Mouse (Mus musculus) heart, adult 8-10 months (tissue): ENCODE measurements around the gene Smg7. TPM values are rescaled to one million over a fixed set of nuclear protein-coding genes. Genes with fewer than 3 reads are reported as not detected.

Source experiments
- DNase-seq: peaks from one replicate; pipeline ENCODE4 v3.0.0; 2022; ENCODE audit warnings: low spot score
- total RNA-seq, 4 experiments: library from RNA; stranded (reverse); gene quantifications; 2 replicates each; pipeline ENCODE4 v1.2.4; 2022

Gene Smg7
- total RNA-seq, 4 experiments from 2014 or later, result 41.8 to 46.1 (median 43.9) TPM

DNA sequence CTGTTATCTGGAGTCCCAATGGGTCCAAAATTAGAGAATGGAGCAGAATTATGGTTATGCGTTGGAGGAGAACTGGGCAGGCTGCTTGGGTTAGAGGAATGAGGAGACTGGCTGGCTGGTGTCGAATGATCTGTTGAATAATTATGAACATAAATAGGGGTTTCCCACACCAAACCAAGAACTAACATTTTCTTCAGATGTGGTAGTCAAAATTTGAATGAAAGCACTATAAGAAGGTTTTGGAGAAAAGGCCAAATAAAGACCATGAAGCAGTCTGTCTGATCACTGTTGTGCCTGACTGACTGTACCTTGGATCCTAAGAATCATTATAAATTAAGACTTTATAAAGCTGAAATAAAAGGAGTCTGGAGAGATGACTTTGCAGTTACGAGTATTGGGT, 62.1 kb downstream of the Smg7 start:
- DNase-seq, result no peak

DNA sequence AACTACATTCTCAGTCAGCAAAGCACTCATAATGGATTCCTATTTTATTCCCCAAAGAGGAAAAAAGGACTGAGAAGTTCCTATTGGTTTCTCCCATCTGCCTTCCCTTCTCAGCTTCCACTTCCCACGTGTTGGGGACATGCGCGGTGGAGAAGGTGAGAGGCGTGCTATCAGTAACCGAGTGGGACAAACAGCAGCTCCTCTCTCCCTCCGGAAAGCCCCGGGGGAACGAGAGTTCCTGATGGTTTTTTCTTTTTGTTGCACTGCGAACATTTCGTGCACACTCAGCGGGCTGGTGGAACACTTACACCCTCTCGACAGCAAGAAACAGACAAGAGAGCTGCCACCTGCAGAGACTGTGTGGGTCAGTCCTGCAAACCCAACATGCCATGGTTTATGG, 63.6 kb downstream of the Smg7 start:
- no peak for DNase-seq

DNA sequence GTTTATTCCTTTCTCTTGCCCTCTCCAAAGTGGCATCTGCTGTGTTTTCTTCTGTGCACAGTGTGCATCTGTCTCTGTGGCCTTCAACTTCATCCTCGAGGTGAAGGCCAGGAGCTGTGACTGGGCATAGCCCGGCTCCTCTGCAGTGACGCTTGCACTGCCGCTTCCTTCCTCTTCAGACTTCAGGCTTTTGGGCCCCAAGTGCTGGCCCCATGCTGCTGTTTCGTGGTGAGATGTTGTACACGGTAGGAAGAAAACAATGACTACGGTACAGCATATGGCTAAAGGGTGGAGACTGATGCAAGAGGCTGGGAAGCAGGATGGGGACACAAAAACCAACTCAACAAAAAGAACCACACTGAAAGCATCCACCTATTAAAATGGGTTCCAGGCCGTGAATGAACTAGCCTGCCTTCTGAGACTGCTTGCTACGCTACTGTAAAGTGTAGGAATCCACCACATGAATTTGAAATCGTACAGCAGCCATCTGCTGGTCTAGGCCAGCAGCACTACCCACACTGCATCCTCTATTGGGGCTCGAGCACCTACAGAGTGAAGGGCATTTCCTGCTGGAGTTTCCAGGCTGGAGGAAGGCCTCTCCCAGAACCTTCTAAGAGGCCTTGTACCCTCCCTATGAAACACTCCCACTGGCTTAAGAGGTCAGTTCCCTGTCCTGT, 64.3 kb downstream of the Smg7 start:
- no peak for DNase-seq

DNA sequence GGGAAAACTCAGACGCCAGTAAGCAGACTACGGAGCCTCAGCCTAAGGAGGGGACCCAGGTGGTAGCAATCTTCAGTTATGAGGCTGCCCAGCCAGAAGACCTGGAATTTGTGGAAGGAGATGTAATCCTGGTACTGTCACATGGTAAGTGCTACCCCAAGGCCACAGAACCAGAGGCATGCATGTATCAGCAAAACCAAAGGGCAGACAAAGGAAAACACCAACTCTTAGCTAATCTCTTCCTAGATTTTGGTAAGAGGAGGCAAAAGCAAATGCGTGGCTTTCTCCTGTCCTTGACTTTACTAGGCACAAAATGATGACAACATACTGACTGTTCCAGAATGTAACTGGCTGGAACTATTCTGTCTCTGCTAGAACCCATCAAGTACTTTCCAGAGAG, 67.4 kb downstream of the Smg7 start:
- DNase-seq, result no peak

DNA sequence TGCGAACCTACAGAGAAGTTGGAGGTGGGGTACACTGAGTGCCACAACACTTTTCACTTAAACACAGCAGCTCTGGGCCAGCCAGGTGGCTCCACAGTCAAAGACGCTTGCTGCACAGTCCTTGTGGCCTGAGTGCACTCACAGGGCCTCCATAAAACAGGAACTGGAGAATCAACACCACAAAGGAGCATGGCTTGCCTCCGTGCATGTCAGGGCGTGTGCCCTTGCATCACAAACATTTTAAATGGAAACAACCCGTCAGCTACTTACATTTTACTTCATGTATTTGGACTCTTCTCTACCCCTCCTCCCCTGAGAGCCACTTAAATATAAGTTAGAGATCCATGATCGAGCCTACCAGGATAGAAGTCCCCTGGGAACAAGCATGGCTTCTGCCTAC, 70.1 kb downstream of the Smg7 start:
- no peak for DNase-seq

DNA sequence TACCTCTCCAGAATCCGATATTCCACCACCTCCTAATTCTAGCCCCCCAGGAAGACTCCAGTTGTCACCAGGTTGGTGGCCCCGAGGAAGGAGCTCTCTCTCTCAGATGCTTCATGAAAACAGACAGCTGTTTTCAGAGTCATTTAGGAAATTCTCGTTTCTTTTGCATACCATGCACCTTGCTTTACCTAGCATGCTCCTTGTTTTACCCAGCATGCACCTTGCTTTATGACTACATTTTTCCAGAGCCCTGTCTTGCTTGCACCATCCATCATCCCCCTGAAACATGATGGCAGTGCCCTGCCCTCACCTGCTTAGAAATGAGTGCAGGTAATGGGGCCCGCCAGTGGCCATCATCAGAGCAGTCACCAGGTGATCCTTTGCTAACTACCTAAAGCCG, 70.8 kb downstream of the Smg7 start:
- DNase-seq, result no peak

DNA sequence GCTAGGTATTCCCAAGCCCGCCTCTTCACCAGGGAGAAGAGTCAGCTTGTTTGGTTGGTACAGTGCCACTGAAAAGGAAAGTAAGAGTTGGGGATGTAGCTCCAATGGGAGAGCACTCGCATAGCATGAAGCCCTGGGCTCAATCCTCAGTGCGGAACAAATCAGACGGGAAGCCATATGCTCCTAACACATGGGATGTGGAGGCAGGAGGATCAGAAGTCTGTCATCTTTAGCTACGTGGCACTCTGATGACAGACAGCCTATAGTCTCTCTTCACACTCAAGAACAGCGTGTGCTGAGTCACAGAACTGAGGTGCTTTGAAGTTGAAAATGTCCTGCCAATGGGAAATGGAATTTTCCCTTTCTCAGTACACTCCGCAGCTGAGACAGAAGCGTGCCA, 71.4 kb downstream of the Smg7 start:
- DNase-seq, result no peak

DNA sequence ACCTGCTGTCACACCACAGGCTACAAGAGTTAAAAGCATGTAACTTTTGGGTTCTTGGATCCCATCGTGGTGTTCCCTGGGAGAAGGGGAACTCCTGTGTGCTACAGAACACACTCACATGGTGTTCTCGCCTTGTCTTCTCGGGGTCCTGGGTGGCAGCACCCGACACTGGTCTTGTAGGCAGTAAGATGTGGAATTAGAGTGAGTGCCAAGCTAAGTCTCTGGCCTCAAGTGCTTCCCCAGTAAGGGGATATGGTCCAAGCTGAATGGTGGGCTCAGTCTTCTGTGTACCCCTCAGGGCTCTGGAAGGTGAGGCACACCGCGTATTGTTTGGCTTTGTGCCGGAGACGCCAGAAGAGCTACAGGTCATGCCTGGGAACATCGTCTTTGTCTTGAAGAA, 72.4 kb downstream of the Smg7 start:
- no peak for DNase-seq

DNA sequence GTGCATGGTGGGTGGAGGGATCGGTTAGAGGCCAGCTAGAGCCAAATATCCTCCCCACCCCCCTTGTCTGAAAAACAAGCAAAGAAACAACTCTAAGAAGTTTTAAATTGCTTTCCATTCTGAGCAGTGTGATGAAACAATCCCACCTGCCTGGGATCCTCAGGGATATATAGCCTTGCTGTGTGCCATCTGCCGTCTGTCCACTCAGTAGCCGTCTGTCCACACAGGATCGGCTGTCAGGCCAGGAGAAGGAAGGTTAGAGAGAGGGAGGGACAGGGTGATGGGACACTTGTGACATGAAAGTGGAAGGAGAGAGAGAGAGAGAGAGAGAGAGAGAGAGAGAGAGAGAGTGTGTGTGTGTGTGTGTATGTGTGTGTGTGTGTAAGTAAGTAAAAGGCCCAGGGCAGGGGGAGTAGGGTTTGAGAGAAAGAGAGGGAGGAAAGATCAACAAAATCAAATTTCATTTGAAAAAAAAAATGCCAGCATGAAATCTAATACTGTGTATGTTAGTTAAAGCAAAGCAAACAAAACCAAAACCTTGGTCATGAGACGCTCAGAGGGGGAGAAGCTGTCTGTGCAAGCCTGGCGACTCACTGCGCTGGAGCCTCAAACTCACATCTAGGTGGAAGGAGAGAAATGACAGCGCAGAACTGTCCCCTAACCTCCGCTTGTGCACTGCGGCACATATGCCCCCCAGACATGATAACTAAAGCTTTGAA, 73.7 kb downstream of the Smg7 start:
- DNase-seq, result no peak

DNA sequence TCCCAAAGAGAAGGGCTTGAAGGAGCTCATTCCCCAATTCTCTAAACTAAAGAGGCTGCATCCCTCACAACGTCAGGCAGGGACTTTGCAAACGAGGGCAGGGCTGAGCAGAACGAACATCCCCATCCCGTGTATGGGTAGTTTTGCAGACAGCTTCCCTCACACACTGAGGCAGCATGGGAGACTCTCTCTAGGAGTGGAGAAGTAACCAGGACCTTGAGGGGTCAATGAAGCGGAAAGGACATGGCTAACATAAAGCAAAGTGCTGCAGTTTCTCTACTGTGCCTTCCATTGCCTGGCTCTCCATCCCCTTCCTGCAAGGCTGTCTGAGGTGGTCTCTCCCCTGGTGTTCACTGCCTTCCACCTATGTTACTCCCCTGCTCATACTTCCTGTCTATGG, 74.3 kb downstream of the Smg7 start:
- no peak for DNase-seq

DNA sequence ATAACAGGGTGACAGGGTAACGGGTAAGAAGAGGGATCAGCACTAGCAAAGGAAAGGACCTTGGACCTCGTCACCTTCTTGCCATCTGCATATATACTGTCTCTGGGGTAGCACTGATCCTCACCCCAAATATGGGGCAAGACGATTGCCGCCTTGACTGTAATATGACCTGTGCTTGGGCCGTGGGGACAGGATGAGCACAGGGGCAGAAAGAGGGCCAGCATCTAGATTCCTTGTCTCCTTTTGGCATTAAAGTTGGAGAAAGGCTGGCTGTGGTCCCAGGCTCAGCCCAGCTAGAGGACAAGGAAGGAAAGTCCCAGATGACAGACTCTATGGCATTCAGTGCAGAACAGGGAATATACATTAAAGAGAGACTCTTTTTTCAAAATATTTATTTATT, 76.0 kb downstream of the Smg7 start:
- DNase-seq, result no peak

DNA sequence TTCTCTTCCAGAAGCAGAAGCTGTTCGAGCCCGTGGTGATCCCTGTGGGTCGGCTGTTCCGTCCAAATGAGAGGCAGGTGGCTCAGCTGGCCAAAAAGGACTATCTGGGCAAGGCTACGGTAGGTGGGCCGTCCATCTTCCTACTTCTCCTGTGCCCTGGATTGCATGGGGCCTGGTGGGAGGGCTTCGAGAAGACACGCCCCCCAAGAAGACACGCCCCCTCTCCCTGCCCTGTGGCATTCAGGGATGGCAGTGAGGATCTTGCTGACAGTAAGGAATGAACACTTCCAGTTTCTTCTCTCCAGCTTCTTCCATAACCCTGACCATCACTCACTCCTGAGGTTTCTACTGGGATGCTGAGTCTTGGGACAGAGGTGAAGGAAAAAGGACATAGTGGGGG, 78.2 kb downstream of the Smg7 start:
- DNase-seq, result no peak

DNA sequence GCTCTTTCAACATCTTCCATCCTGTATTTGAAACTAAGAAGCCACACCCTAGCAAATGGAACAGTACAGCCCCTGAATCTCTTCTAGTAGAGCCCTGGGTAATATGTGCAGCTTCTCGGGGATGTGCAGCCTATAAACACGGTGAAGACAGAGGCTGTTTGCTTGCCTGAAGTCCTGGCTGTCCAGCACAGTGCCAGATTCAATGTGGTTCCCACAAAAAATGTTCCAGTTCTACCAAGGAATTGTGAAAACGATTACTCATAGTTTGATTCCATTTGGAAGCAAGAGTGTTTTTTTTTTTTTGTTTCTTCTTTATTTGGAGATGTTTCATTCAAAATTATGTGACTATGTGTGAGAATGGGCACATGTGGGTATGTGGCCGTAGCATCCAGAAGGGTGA, 80.7 kb downstream of the Smg7 start:
- no peak for DNase-seq

DNA sequence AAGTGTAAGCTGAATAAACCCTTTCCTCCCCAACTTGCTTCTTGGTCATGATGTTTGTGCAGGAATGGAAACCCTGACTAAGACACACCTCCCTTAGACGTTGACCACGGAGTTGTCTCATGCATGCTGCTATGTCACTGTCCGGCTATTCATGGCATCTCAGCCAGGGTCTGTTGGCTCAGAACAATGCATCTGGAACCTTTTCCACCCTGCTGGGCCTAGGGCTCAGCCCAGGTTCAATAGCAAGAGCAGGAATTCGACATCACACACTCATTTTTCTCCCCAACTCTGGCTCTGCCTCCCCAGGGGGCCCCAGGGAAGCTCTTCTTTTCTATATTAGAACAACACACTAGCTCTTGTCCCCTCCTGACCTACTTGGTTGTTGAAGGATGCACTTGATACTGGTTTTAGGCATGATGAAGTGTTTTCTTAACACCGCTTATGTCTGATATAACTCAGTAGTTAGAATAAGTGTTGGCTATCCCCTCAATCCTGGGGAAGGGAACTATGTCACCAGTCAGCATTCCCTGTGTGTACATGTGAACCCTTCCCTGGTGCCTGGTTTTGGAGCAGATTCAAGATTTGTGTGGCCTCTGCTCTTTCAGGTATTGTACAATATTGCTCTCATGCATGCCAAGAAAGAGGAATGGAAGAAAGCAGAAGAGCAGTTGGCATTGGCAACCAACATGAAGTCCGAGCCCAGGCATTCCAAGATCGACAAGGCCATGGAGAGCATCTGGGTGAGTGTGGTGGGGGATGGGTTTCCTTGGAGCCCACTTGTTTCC, 81.3 kb downstream of the Smg7 start:
- DNase-seq, result no peak

DNA sequence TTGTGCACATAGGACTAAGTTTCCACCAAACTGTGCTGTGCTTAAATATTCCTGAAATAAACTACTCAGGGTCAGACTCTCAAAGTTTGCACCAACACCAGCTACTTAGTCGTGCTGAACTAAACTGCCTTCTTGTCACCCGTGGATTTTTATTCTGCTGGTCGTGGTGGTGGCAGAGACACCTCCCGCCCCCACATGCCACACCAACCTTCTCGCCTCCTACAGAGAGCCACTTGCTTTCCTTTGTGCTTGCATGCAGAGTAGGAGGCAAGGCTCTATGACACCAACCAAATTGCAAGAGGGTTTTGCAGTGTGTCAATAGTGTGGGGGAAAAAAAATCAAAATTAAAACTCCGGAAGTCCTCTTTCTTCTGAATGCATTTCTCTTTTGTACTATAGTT, 82.9 kb downstream of the Smg7 start:
- no peak for DNase-seq

DNA sequence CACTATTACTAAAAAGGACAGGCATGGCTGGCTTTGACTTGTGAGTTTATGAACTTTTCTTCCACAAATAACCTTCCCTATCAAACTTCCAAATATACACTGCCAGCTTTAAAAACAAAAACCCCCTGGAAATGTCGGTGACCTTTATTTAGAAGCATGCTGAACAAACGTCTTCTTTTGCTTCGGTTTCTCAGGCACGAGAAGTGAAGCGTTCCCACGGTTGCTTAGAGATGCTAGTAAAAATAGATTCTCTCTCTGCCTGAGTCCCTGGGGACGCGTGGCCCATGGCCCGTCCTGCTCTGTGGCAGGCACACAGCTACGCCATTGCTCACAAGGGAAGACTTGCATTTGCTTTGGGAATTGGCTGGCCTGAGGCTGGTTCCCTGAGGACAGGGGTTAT, 84.7 kb downstream of the Smg7 start:
- peak; percentile 53 for DNase-seq

DNA sequence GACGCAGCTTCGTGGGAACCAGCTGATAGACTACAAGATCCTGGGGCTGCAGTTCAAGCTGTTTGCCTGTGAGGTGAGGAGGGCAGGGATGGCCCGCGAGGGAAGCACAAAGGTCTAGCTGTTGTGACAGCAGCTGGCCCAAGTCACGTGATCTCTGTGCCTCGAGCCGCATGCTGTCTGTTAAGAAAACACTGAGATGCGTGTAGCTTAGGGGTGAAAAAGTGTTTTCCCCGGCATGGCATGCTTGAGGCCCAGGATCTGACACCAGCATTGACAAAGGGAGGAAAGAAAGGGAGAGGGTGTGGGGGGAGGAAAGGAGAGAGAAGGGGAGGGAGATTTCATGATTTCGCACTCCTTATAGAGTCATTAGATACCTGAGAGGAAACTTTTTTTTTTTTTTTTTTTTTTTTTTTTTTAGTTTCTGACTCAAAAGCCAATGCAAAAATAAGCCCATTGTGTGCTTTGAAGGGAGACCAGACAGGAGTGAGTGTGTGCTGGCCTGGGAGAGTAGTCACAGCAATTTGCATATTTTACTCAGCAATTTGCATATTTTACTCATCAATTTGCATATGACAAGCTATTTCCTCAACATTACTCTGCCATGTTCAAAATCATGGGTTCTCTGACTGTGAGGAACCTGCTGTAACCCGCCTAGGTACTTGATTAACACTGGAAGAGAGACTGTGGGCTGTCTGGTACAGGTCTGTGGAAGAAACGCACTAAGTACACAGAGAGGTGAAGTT, 85.2 kb downstream of the Smg7 start:
- DNase-seq, result no peak

DNA sequence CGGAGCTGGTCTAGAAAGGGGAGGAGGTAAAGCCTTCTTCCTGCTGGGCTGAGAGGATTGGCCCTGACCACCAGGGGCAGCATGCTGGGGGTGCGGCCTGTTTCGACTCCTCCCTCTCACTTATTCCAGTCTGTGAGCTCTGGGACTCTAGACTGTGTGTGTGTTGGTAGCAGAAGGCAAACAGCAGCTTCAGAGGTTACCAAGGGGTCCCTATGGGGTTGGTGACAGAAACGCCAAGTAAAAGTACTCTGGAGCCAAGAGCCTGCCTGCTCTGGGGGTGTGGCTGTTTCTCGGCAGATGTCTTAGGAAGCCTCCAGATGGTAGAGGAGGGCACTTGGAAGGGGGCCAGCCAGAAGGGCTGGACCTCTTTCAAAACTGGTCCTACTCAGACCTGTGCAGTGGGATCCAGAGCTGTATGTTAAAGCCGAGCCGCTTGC, 87.2 kb downstream of the Smg7 start:
- no peak for DNase-seq

DNA sequence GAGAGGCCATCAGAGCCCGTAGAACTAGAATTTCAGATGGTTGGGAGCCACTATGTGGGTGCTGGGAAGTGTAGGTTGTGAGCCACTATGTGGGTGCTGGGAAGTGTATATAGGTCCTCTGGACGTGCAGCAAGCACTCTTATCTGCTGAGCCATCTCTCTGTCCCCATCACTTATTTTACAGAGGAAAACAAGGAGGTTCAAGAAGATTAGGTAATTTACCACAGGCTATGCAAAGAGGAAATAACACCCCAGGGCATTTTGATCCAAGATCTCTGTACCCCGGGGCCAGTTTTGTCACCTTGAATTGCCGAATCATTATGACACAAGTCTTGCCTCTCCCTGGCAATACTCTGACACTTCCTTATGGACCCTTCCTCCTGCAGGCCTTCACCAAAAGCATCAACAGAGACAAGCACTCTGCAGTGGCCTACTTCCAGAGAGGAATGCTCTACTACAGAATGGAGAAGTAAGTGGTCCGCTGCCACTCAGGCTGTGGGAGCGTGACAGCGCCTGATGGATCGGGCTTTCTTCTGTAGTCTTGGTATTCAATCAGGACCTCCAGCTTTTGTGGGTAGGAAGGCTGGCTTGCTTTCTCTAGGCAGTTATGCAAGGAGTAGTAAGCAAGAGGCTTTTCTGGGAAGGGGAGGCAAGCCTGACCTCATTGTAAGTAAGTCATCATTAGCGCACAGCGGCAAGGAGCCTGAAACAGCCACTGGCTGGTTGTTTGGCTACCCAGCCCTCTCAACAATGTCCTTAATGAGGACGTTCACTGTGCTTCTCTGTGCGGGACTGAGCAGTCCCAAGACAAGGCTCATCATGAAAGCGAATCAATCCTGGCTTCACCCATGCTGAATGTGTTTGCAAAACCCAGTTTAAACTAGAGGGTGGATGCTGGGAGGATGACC, 91.7 kb downstream of the Smg7 start:
- DNase-seq, result no peak

DNA sequence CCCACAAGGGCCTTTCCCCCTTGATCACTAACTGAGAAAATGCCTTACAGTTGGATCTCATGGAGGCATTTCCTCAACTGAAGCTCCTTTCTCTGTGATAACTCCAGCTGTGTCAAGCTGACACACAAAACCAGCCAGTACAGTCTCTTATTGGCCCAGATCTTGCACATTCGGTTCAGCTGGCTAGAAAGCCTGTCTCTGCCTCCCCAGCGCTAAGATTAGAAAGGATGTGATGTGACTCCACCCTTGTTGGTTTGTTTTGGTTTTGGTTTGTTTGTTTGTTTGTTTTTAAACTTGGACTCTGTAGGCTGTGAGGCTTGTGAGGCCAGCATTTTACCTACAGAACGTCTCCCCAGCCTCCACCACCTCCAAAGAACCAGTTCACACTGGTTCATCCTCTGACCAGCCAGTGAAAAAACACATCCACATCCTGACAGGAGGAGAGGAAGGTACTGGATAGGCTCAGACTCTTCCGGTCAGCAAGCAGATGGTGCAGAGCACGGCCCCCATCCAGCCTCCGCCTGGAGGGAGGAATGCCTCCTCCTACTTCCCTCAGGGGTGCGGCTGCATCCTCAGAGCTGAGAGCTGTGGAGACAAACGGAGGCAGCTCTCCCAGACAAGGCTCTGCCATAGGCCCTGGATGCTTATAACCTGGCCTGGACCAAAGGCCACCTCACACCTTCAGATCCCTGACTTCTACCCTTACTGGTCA, 92.7 kb downstream of the Smg7 start:
- DNase-seq, result peak; percentile 40

DNA sequence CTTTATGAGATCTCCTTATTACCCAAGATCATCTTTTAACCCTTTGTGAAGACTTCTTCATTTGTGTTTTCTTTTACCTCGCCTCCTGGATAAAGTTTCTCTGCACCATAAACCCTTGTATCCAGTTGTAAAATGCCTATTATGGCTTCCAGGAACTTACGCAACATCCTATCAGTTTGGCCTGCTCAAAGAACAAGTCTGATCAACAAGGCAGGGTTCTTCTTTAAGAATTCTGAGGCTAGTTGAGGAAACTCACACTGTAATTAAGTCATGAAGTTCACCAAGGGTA, 94.1 kb downstream of the Smg7 start:
- DNase-seq, result no peak
